Mouse (Mus musculus) forebrain, embryonic 16.5 days (tissue): ENCODE data around the gene Rhox7a. TPM values are rescaled to one million over a fixed set of nuclear protein-coding genes. Genes with fewer than 3 reads are reported as not detected.
"Not testable (repeated sequence)": the region's sequence is repeated elsewhere in the genome, so short reads cannot be mapped to it uniquely, and the experiment has no call there.

Experiments used
- ATAC-seq: fragments of 200-750 bp; cut with Nextera tagmentation; 2 replicates; pipeline ENCODE4 v1.8.0; 2017; ENCODE audit warnings: mild to moderate bottlenecking, moderate library complexity
- H3K27ac ChIP-seq: fragments of 300-500 bp; sonication (generic); 2 replicates; pipeline ENCODE4 v1.5.1; 2014; ENCODE audit warnings: low read length, control low read depth
- H3K27me3 ChIP-seq: fragments of 300-500 bp; sonication (generic); replicated peaks from 2 replicates; pipeline ENCODE4 v1.6.1; 2014; ENCODE audit warnings: low read length; ENCODE audit not compliant: control insufficient read depth, insufficient read depth
- H3K36me3 ChIP-seq: fragments of 300-500 bp; sonication (generic); 2 replicates; pipeline ENCODE4 v1.6.1; 2014; ENCODE audit not compliant: control insufficient read depth, insufficient read depth
- H3K4me1 ChIP-seq: fragments of 300-500 bp; sonication (generic); replicated peaks from 2 replicates; pipeline ENCODE4 v1.6.1; 2014; ENCODE audit warnings: low read length; ENCODE audit not compliant: control insufficient read depth, insufficient read depth
- H3K4me2 ChIP-seq: fragments of 300-500 bp; sonication (generic); 2 replicates; pipeline ENCODE4 v1.6.1; 2014; ENCODE audit warnings: mild to moderate bottlenecking, low read length, control low read depth
- H3K4me3 ChIP-seq: fragments of 300-500 bp; sonication (generic); replicated peaks from 2 replicates; pipeline ENCODE4 v1.5.1; 2014; ENCODE audit warnings: mild to moderate bottlenecking, low read length, control low read depth
- H3K9ac ChIP-seq: fragments of 300-500 bp; sonication (generic); replicated peaks from 2 replicates; pipeline ENCODE4 v1.6.1; 2014; ENCODE audit warnings: low read depth, low read length, control low read depth
- H3K9me3 ChIP-seq: fragments of 300-500 bp; sonication (generic); 2 replicates; pipeline ENCODE4 v1.6.1; 2016; ENCODE audit warnings: low read length; ENCODE audit not compliant: control insufficient read depth
- WGBS: fragments of 180-500 bp; shearing (Covaris S2); extraction: QIAGEN DNeasy Blood & Tissue Kit; methylation state at CpG from one replicate; pipeline ENCODE4 v1.1.7; 2014; 5-methylcytosine and 5-hydroxymethylcytosine counted together
- polyA plus RNA-seq: library from polyadenylated mRNA; unstranded; fragments of >200 nt; fragmentation: Nextera tagmentation; extraction: Ambion mirVana; gene quantifications from 2 replicates; pipeline ENCODE4 v1.2.1, GENCODE M21; 2015

The Rhox7a gene
- not detected in 2 replicates for polyA plus RNA-seq

- not testable (repeated sequence) for H3K4me1 ChIP-seq, H3K4me2 ChIP-seq, H3K27me3 ChIP-seq, H3K4me3 ChIP-seq, H3K36me3 ChIP-seq, H3K27ac ChIP-seq, H3K9ac ChIP-seq, ATAC-seq, H3K9me3 ChIP-seq
- 85% methylated on average over 8 of the region's 8 CpGs for WGBS
Measured at GRCm38 (mm10) chrX:37831386-37831785, at the start of gene Rhox7a. Gene Rhox7a (plus strand): TSS chrX:37831686.

- no peak overlapping the region for H3K4me3 ChIP-seq
- no peak overlapping the region for H3K9ac ChIP-seq
- no peak overlapping the region for H3K4me2 ChIP-seq
- no peak for ATAC-seq
- H3K27me3 ChIP-seq: no peaks in the 10 kb centered on the region
- no peaks in the 10 kb centered on the region for H3K9me3 ChIP-seq
- 77% methylated on average over 15 of the region's 15 CpGs for WGBS
- H3K27ac ChIP-seq: no peak overlapping the region
- no peaks in the 10 kb centered on the region for H3K4me1 ChIP-seq
- H3K36me3 ChIP-seq: no peaks in the 10 kb centered on the region
Measured at GRCm38 (mm10) chrX:37807286-37808080, 24.0 kb upstream of the Rhox7a start.

DNA sequence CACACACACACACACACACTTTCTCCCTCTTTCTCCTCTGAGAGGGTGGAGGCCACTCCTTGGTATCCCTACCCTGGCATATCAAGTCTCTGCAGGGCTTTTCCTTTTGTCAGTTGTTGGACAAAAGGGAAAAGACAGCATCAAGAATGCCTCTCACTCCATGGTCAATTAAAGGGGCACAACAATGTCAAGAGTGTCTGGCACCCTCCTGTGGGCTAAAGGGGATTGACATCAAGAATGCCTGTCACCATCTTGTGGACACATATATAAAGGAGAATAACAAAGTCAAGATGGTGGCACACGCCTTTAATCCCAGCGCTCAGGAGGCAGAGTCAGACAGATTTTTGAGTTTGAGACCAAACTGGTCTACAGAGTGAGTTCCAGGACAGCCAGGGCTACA, 22.1 kb upstream of the Rhox7a start:
- Histone ChIP-seq H3K9ac (no peak overlapping the region), H3K4me1 (no peaks in the 10 kb centered on the region), H3K4me2 (no peak overlapping the region), H3K27ac (no peak overlapping the region), H3K27me3 (no peaks in the 10 kb centered on the region), H3K9me3 (no peaks in the 10 kb centered on the region), H3K36me3 (no peaks in the 10 kb centered on the region), H3K4me3 (no peak overlapping the region)
- WGBS: 72% methylated on average over 2 of the region's 2 CpGs
- no peak for ATAC-seq

GRCm38 (mm10) chrX:37811179-37811578, 20.3 kb upstream of the Rhox7a start:
- Histone ChIP-seq H3K27me3 (no peaks in the 10 kb centered on the region), H3K36me3 (no peaks in the 10 kb centered on the region), H3K9ac (no peak overlapping the region), H3K27ac (no peak overlapping the region), H3K9me3 (no peaks in the 10 kb centered on the region), H3K4me1 (no peaks in the 10 kb centered on the region), H3K4me2 (no peak overlapping the region), H3K4me3 (no peak overlapping the region)
- WGBS: 28% methylated on average over 5 of the region's 5 CpGs
- ATAC-seq: no peak

DNA sequence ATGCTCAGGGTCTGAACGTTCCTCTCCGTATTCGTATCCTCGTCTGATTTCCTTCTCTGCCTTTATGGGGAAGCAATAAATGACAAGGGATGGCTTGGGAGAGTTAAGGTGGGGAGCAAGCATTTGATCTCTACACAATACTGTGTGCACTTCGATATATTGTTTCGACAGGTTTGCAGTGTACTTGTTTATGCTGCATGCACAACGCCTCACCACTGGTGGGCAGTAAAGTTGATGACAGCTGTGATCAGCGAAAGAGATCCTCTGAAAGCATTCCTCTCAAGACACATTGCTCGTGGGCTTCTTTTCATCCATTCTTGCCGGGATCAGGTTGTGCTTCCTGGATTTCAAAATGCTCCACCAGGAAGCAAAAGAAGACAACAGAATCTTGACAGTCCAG, 15.8 kb upstream of the Rhox7a start:
- no peak overlapping the region for H3K4me2 ChIP-seq
- H3K27me3 ChIP-seq: no peaks in the 10 kb centered on the region
- no peak overlapping the region for H3K27ac ChIP-seq
- no peaks in the 10 kb centered on the region for H3K9me3 ChIP-seq
- 79% methylated on average over 10 of the region's 10 CpGs for WGBS
- no peak for ATAC-seq
- H3K4me1 ChIP-seq: no peaks in the 10 kb centered on the region
- no peak overlapping the region for H3K9ac ChIP-seq
- H3K4me3 ChIP-seq: no peak overlapping the region
- no peaks in the 10 kb centered on the region for H3K36me3 ChIP-seq

DNA sequence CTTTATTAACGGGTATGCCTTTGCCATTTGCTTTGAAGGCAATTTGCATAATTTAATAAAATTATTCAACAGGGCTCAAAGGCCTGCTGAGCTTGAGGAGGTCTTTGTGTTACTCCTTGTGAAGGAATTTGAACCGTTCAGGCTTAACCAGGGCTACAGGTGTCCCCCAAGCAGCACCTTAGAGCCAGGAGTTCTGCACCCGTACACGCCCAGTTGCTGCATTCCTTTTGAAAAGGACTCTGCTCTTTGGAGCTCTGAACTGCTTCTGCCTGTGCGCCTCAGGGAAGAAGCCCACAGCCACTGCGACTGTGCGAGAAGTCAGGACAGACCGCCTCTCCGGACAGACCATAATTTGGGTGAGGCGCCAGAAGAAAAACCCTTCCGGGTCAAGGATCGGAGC, 4.9 kb upstream of the Rhox7a start, which contains the start of gene Rhox6:
Gene Rhox6, plus strand, starts transcription at position 301 of the 400 bp plus-strand sequence.
- ATAC-seq, H3K27me3 ChIP-seq, H3K27ac ChIP-seq, H3K36me3 ChIP-seq, H3K9ac ChIP-seq, H3K4me3 ChIP-seq, H3K9me3 ChIP-seq, H3K4me1 ChIP-seq, H3K4me2 ChIP-seq: not testable (repeated sequence)
- 86% methylated on average over 4 of the region's 12 CpGs for WGBS

- H3K27ac ChIP-seq: no peak overlapping the region
- no peaks in the 10 kb centered on the region for H3K27me3 ChIP-seq
- no peak overlapping the region for H3K4me2 ChIP-seq
- H3K36me3 ChIP-seq: no peaks in the 10 kb centered on the region
- H3K9me3 ChIP-seq: no peaks in the 10 kb centered on the region
- 97% methylated on average over 2 of the region's 2 CpGs for WGBS
- H3K9ac ChIP-seq: no peak overlapping the region
- no peak overlapping the region for H3K4me3 ChIP-seq
- H3K4me1 ChIP-seq: no peaks in the 10 kb centered on the region
- no peak for ATAC-seq
Measured at GRCm38 (mm10) chrX:37871641-37872040, 40.2 kb downstream of the Rhox7a start.

DNA sequence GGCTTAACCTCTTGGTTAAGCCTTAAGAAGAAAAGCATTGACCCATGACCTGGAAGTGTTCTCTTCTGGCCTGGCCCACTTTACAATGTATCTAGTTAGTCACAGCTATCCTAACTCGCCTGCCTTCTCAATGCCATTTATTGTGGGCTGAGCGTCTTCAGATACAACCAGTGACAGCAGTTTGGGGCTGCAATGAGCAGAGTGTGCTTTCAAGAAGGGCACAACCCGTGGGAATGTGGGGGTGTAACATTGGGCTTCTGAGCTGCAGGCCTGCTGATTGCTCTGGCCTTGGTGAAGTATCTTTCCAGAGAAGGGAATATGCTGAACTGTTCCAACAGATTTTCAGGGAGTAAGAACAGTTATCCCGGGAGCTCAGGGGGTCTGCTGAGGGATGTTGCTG, 47.4 kb downstream of the Rhox7a start, which contains the start of gene Rhox8:
Gene Rhox8, minus strand, starts transcription at position 101 of the 400 bp plus-strand sequence.
- Histone ChIP-seq H3K27ac (no peak within 1 kb of the TSS), H3K36me3 (no peaks in the 10 kb centered on the region), H3K4me1 (no peaks in the 10 kb centered on the region), H3K4me3 (no peak within 1 kb of the TSS), H3K27me3 (no peaks in the 10 kb centered on the region), H3K9me3 (no peaks in the 10 kb centered on the region), H3K9ac (no peak within 1 kb of the TSS), H3K4me2 (no peak within 1 kb of the TSS)
- 73% methylated on average over 4 of the region's 4 CpGs for WGBS
- no peak for ATAC-seq
